Mouse (Mus musculus): ENCODE measurements around the gene Klhdc7a.

DNA sequence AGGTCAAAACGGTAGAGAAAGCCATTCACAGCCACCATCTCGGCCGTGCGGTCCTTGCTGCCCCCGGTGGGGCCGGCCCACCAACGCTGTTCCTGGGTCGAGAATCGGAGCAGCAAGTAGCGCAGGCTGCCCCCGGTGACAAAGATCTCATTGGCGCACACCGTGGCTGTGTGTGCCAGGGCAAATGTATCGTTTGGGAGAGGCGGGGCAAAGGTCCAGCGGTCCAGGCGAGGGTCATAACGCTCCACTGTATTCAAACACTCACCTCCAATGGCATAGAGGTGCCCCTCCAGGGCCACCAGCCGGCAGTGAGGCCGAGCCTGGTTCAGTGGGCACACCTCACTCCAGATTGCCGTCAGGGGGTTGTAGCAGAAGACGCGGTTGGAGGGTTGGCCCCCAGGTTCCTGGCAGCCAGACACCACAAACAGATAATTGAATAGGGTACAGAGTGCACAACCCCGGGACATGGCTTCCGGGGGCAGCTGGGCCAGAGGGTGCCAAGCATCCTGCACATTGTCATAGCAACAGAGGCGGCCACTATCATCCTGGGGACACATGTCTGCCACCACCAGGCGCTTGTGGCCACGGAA is 2.1 kb downstream of the Klhdc7a start:
- TF ChIP-seq CTCF (conservative IDR thresholded peaks at IDR 0.05; ENCODE audit: low read length), result no peak
- TF ChIP-seq NANOG (IDR thresholded peaks at IDR 0.05; ENCODE audit: borderline replicate concordance, low read length), result no peak
